Mouse (Mus musculus): ENCODE measurements around the gene Ugt8a.

Ugt8a gene

GRCm38 (mm10) chr3:125861601-125862000, 76.8 kb downstream of the Ugt8a start:
- no peak for DNase-seq (ENCODE audit: low spot score)

GRCm38 (mm10) chr3:125849163-125849872, 89.1 kb downstream of the Ugt8a start:
- peak; percentile 7 for DNase-seq (ENCODE audit: low spot score)

DNA sequence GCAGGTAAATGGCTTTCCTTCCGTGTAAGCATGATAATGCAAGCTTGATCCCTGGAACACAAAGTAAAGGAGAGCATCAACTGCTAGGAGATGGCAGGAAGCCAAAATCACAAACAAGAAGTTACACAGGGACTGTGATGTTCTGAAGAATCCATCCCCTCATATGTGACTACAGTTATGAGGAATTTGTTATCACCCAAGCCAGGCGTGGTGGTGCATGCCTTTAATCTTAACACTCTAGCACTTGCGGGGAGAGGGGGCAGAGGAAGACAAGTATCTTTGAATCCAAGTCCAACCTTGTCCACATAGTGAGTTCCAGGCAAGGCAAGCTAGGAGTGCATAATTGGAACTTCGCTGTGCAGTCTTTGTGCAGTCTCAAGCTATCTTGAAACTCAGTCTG, 110.4 kb downstream of the Ugt8a start:
- no peak for DNase-seq (ENCODE audit: low spot score)

- no peak for DNase-seq (ENCODE audit: low spot score)
These were observed 111.2 kb downstream of the Ugt8a start for GRCm38 (mm10) chr3:125827256-125827655.

DNA sequence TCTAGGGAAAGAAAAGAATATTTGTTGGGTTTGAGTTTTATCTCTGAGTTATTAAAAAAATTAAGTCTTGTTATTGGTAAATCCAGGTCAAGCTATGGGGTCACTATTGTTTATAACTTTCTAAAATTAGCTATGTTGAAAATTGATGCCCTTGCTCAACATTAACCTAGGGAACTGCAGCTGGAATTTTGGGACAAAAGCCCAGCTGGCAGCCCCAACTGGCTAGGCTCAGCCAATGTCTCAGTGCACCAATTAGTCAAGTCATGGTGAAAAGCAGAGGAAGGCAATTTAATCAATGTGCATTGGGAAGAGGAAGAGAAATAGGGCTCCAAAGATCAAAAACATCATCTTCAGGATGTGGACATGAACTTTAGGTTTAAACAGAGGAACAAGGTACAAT, 118.7 kb downstream of the Ugt8a start:
- no peak for DNase-seq (ENCODE audit: low spot score)

Data from yolk sac, embryonic 10.5 days (tissue).